Mouse (Mus musculus) cortical plate, adult 2 months (tissue): ENCODE measurements at regions not wholly inside any gene's neighbourhood (a gene's known extent, or its start where the extent isn't known, plus 50 kb on each side); places are given as distances from the start of the nearest gene placed in this dataset.

ENCODE experiments used
- CTCF ChIP-seq: fragments of 200-500 bp; IDR thresholded peaks from 2 replicates; pipeline ENCODE4 v1.5.1; 2011; ENCODE audit warnings: mild to moderate bottlenecking, control low read depth, low read length; ENCODE audit not compliant: insufficient read depth; ENCODE audit errors: extremely low read depth
- POLR2A ChIP-seq: fragments of 200-500 bp; IDR thresholded peaks from 2 replicates; pipeline ENCODE4 v1.6.1; 2011; ENCODE audit warnings: mild to moderate bottlenecking, low read length, control low read depth; ENCODE audit not compliant: insufficient read depth; ENCODE audit errors: extremely low read depth

GRCm38 (mm10) chr14:86230609-86231008, 910.4 kb downstream of the Diaph3 start:
- TF ChIP-seq POLR2A (no peak), CTCF (no peak)
